Mouse (Mus musculus) ES-Bruce4 (cell line): ENCODE results near the gene Ttll11. TPM values are rescaled to one million over a fixed set of nuclear protein-coding genes. Genes with fewer than 3 reads are reported as not detected.

Experiments used
- H3K27ac ChIP-seq: 2 replicates; pipeline ENCODE4 v1.5.1; 2012; ENCODE audit warnings: low read length, inconsistent platforms; ENCODE audit not compliant: insufficient read depth
- H3K27me3 ChIP-seq: 2 replicates; pipeline ENCODE4 v1.6.1; 2012; ENCODE audit warnings: mild to moderate bottlenecking, low read length, inconsistent platforms; ENCODE audit not compliant: control insufficient read depth, poor library complexity, insufficient read depth, severe bottlenecking
- H3K36me3 ChIP-seq: 2 replicates; pipeline ENCODE4 v1.6.1; 2012; ENCODE audit warnings: inconsistent platforms, mild to moderate bottlenecking, low read length, moderate library complexity; ENCODE audit not compliant: control insufficient read depth, poor library complexity, insufficient read depth, severe bottlenecking
- H3K4me1 ChIP-seq: one replicate; pipeline ENCODE4 v1.8.1; 2011; ENCODE audit warnings: low read length; ENCODE audit not compliant: control insufficient read depth, insufficient read depth
- H3K4me3 ChIP-seq: 2 replicates; pipeline ENCODE4 v1.5.1; 2011; ENCODE audit warnings: low read depth, mild to moderate bottlenecking, low read length
- H3K9ac ChIP-seq: 2 replicates; pipeline ENCODE4 v1.6.1; 2012; ENCODE audit warnings: low read depth, mild to moderate bottlenecking, inconsistent platforms; ENCODE audit not compliant: poor library complexity, severe bottlenecking
- H3K9me3 ChIP-seq: replicated peaks from 2 replicates; pipeline ENCODE4 v1.6.1; 2012; ENCODE audit warnings: mild to moderate bottlenecking, low read length, inconsistent platforms; ENCODE audit not compliant: control insufficient read depth, poor library complexity, insufficient read depth, severe bottlenecking
- CTCF ChIP-seq: IDR thresholded peaks from one replicate; pipeline ENCODE4 v1.8.1; 2011; ENCODE audit warnings: low read depth, low read length
- EP300 ChIP-seq: IDR thresholded peaks from 2 replicates; pipeline ENCODE4 v1.6.1; 2011; ENCODE audit warnings: low read depth, low read length; ENCODE audit not compliant: insufficient read depth
- POLR2A ChIP-seq: IDR thresholded peaks from one replicate; pipeline ENCODE4 v1.8.1; 2011; ENCODE audit warnings: low read length; ENCODE audit not compliant: insufficient read depth
- polyA plus RNA-seq: library from polyadenylated mRNA; stranded (reverse); fragments of >200 nt; gene quantifications from 2 replicates; pipeline ENCODE4 v1.2.4, GENCODE M21; 2011; ENCODE audit warnings: low read depth; ENCODE audit not compliant: missing spikeins, insufficient read depth, insufficient read length

Ttll11 gene
- polyA plus RNA-seq, 1 experiment: not detected

- Histone ChIP-seq H3K4me1 (peaks cover 2% of the 10 kb centered on the region), H3K9me3 (peaks cover 5% of the 10 kb centered on the region; the same call in 1 of the 2 replicates), H3K9ac (no peak overlapping the region), H3K27me3 (no peaks in the 10 kb centered on the region), H3K36me3 (no peaks in the 10 kb centered on the region), H3K27ac (no peak overlapping the region), H3K4me3 (no peak overlapping the region)
- no peak for TF ChIP-seq CTCF
- no peak for TF ChIP-seq EP300
- no peak for TF ChIP-seq POLR2A
Observed at GRCm38 (mm10) chr2:35838751-35839479, 140.8 kb downstream of the Ttll11 start.

GRCm38 (mm10) chr2:35834198-35834913, 145.4 kb downstream of the Ttll11 start:
- H3K4me3 ChIP-seq: no peak overlapping the region
- no peaks in the 10 kb centered on the region for H3K4me1 ChIP-seq
- H3K9ac ChIP-seq: no peak overlapping the region
- H3K9me3 ChIP-seq: peaks cover 5% of the 10 kb centered on the region; the same call in 1 of the 2 replicates
- no peaks in the 10 kb centered on the region for H3K27me3 ChIP-seq
- TF ChIP-seq EP300 (no peak), CTCF (no peak), POLR2A (no peak)
- H3K36me3 ChIP-seq: no peaks in the 10 kb centered on the region
- H3K27ac ChIP-seq: no peak overlapping the region

GRCm38 (mm10) chr2:35833546-35833945, 146.2 kb downstream of the Ttll11 start:
- no peak overlapping the region for H3K4me3 ChIP-seq
- TF ChIP-seq POLR2A (no peak), CTCF (no peak), EP300 (no peak)
- no peaks in the 10 kb centered on the region for H3K36me3 ChIP-seq
- H3K27ac ChIP-seq: no peak overlapping the region
- H3K9ac ChIP-seq: no peak overlapping the region
- no peaks in the 10 kb centered on the region for H3K27me3 ChIP-seq
- H3K4me1 ChIP-seq: no peaks in the 10 kb centered on the region
- peaks cover 5% of the 10 kb centered on the region; the same call in 1 of the 2 replicates for H3K9me3 ChIP-seq

- no peak for TF ChIP-seq CTCF
- TF ChIP-seq POLR2A: no peak
- no peak for TF ChIP-seq EP300
- H3K27me3 ChIP-seq: no peaks in the 10 kb centered on the region
- H3K4me3 ChIP-seq: no peak overlapping the region
- no peak overlapping the region for H3K27ac ChIP-seq
- H3K4me1 ChIP-seq: no peaks in the 10 kb centered on the region
- H3K9ac ChIP-seq: no peak overlapping the region
- no peaks in the 10 kb centered on the region for H3K36me3 ChIP-seq
- H3K9me3 ChIP-seq: peaks cover 5% of the 10 kb centered on the region; the same call in 1 of the 2 replicates
Observed at GRCm38 (mm10) chr2:35832742-35833425, 146.8 kb downstream of the Ttll11 start.

- Histone ChIP-seq H3K9me3 (peaks cover 4% of the 10 kb centered on the region; the same call in 1 of the 2 replicates), H3K36me3 (no peaks in the 10 kb centered on the region), H3K27me3 (no peaks in the 10 kb centered on the region), H3K4me1 (no peaks in the 10 kb centered on the region), H3K27ac (no peak overlapping the region), H3K4me3 (no peak overlapping the region), H3K9ac (no peak overlapping the region)
- TF ChIP-seq CTCF (no peak), EP300 (no peak)
Observed at GRCm38 (mm10) chr2:35831904-35832581, 147.7 kb downstream of the Ttll11 start.
